Mouse (Mus musculus) heart, postnatal 0 days (tissue): ENCODE data around the gene Ntm.

ENCODE experiments used
- CTCF ChIP-seq: IDR thresholded peaks from 2 replicates; pipeline ENCODE4 v1.5.1; 2016; ENCODE audit warnings: antibody characterized with exemption, control low read depth, low read depth
- EP300 ChIP-seq: IDR thresholded peaks from 2 replicates; pipeline ENCODE4 v1.6.1; 2016; ENCODE audit warnings: antibody characterized with exemption, low read depth

DNA sequence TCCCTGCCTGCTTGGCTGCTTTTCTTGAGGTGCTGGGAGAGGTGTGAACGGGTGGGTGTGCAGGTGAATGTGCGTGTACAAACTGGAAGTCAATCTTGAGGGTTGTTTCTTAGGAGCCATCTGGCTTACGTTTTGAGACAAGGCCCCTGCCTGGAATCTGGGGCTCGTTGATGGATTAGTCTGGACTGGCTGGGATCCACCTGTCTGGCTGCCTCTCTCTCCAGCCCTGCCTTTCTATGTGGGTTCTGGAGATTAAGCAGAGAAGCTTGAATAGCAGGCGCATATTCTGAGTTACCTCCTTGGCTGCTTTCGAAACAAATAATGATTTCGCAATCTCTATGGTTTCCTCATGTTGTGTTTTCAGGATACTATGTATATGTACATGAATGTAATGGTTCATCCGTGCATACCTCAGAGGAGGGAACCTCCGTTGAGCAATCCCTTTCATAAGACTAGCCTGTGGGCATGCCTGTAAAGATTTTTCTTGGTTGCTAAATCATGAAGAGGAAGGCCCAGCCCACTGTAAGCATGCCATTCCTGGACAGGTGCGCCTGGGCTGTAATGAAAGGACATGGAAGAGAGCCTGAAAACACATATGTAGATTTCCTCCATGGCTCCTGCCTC lies 499.9 kb downstream of the Ntm start:
- TF ChIP-seq EP300 (no peak), CTCF (no peak)
